Mouse (Mus musculus) heart, postnatal 25 days (tissue): ENCODE measurements around the gene Bola1. TPM values are rescaled to one million over a fixed set of nuclear protein-coding genes. Genes with fewer than 3 reads are reported as not detected.
A peak's percentile ranks its signal among the peaks of the same experiment; 100 is the strongest.
"Not testable (repeated sequence)": the region's sequence is repeated elsewhere in the genome, so short reads cannot be mapped to it uniquely, and the experiment has no call there.

Source experiments
- DNase-seq: peaks from one replicate; pipeline ENCODE4 v3.0.0; 2022; ENCODE audit warnings: low spot score
- intact Hi-C: fragments of 180-260 bp; cut with DNase I; formaldehyde crosslinking; loops from one replicate; pipeline ENCODE4 v1.15.1; 2025
- total RNA-seq, 2 experiments: library from RNA; stranded (reverse); gene quantifications; 2 replicates each; pipeline ENCODE4 v1.2.3; 2021

Gene Bola1
- 10 to 100 TPM; 19.3 to 22.2 TPM for total RNA-seq

GRCm38 (mm10) chr3:96219661-96220130, at the start of gene Bola1, which contains the start of gene Hist2h2ab:
Bola1 (minus strand) TSS chr3:96219709.
Hist2h2ab (plus strand) TSS chr3:96219865.
- peak; percentile 61 for DNase-seq
- intact Hi-C loops = loop anchor here (2.0 kb wide), 2 partner anchors 49 kb away; partner anchors contain the start of genes Hist2h2bb and Hist2h3b

GRCm38 (mm10) chr3:96268776-96269378, 49.4 kb upstream of the Bola1 start:
- DNase-seq = not testable (repeated sequence)

GRCm38 (mm10) chr3:96268051-96268775, 48.7 kb upstream of the Bola1 start, which contains the start of gene Hist2h3b:
Hist2h3b (plus strand) TSS chr3:96268654.
- intact Hi-C loops = loop anchor here (2.0 kb wide), 1 partner anchor 47 kb away; the partner anchor contains the start of genes Hist2h2ac and Hist2h2be
- peak; percentile 71 for DNase-seq

More at GRCm38 (mm10) chr3:96268776-96269378, 49.4 kb upstream of the Bola1 start:
- intact Hi-C loops = loop anchor here (2.0 kb wide), 1 partner anchor 48 kb away; the partner anchor contains the start of genes Hist2h2ac and Hist2h2be

- no peak for DNase-seq
- intact Hi-C loops = no loop called here
These were observed 48.0 kb upstream of the Bola1 start for GRCm38 (mm10) chr3:96267541-96267940.

GRCm38 (mm10) chr3:96266132-96266710, 46.7 kb upstream of the Bola1 start:
- DNase-seq = no peak
- intact Hi-C loops = no loop called here

- intact Hi-C loops = no loop called here
- DNase-seq = no peak
These were observed 45.0 kb upstream of the Bola1 start for GRCm38 (mm10) chr3:96264404-96264949.

GRCm38 (mm10) chr3:96263558-96264403, 44.3 kb upstream of the Bola1 start:
- DNase-seq = peak; percentile 17
- intact Hi-C loops = loop anchor here (2.0 kb wide), 1 partner anchor 23 kb away; the partner anchor contains the start of gene Hist2h2aa2

- intact Hi-C loops = loop anchor here (1.0 to 2.0 kb wide), 2 partner anchors 15 to 22 kb away; partner anchors contain the start of gene Hist2h2aa2
- DNase-seq = peak; percentile 94
These were observed 43.6 kb upstream of the Bola1 start, which contains the start of gene Hist2h4 for GRCm38 (mm10) chr3:96262979-96263550. Hist2h4 (minus strand) TSS chr3:96263311.

- peak; percentile 87 for DNase-seq
- intact Hi-C loops = loop anchor here (1.0 to 2.0 kb wide), 2 partner anchors 14 to 22 kb away; partner anchors contain the start of gene Hist2h2aa2
These were observed 42.8 kb upstream of the Bola1 start for GRCm38 (mm10) chr3:96262216-96262875.

- intact Hi-C loops = loop anchor here (1.0 to 2.0 kb wide), 2 partner anchors 13 to 21 kb away; partner anchors contain the start of gene Hist2h2aa2
- DNase-seq = no peak
These were observed 42.1 kb upstream of the Bola1 start for GRCm38 (mm10) chr3:96261623-96262022.

- intact Hi-C loops = no loop called here
- DNase-seq = no peak
These were observed 40.7 kb upstream of the Bola1 start for GRCm38 (mm10) chr3:96260220-96260619.

GRCm38 (mm10) chr3:96257190-96257589, 37.7 kb upstream of the Bola1 start:
- no peak for DNase-seq
- intact Hi-C loops = no loop called here

- intact Hi-C loops = no loop called here
- DNase-seq = no peak
These were observed 36.6 kb upstream of the Bola1 start for GRCm38 (mm10) chr3:96255926-96256593.

GRCm38 (mm10) chr3:96254683-96255355, 35.3 kb upstream of the Bola1 start:
- no peak for DNase-seq
- intact Hi-C loops = no loop called here

GRCm38 (mm10) chr3:96251787-96252186, 32.3 kb upstream of the Bola1 start:
- intact Hi-C loops = no loop called here
- no peak for DNase-seq

- intact Hi-C loops = no loop called here
- DNase-seq = no peak
These were observed 31.4 kb upstream of the Bola1 start for GRCm38 (mm10) chr3:96250890-96251289.

- no peak for DNase-seq
- intact Hi-C loops = no loop called here
These were observed 29.5 kb upstream of the Bola1 start for GRCm38 (mm10) chr3:96249034-96249345.
